Mouse (Mus musculus): ENCODE data around the gene Elf1.

GRCm38 (mm10) chr14:79519663-79519975 is 38.6 kb downstream of the Elf1 start:
- no peak for TF ChIP-seq POLR2A (IDR thresholded peaks at IDR 0.05; ENCODE audit: borderline replicate concordance, low read depth, low read length)
- TF ChIP-seq CTCF (IDR thresholded peaks at IDR 0.05; ENCODE audit: low read depth, low read length), result no peak
